Mouse (Mus musculus): ENCODE results near the gene Lyrm9.

- TF ChIP-seq POLR2A (IDR thresholded peaks at IDR 0.05; ENCODE audit: control insufficient read depth in 1 of 2, insufficient read depth in 1 of 2, low read depth in 1 of 2, low read length in 2 of 2, poor library complexity in 1 of 2) (no peak), GATA1 (IDR thresholded peaks at IDR 0.05; ENCODE audit: low read depth, low read length) (no peak), RCOR1 (IDR thresholded peaks at IDR 0.05; ENCODE audit: low read depth, low read length) (no peak), POLR2AphosphoS5 (IDR thresholded peaks at IDR 0.05; ENCODE audit: borderline replicate concordance, low read depth, low read length) (no peak), CTCF (IDR thresholded peaks at IDR 0.05 in 2 of 3, conservative IDR thresholded peaks at IDR 0.05 in 1 of 3; ENCODE audit: control insufficient read depth in 1 of 3, insufficient read depth in 1 of 3, low read depth in 2 of 3, low read length in 3 of 3, poor library complexity in 1 of 3, severe bottlenecking in 1 of 3) (no peak), TBP (IDR thresholded peaks at IDR 0.05; ENCODE audit: low read depth, low read length) (no peak), TAL1 (IDR thresholded peaks at IDR 0.05; ENCODE audit: low read length) (no peak), SIN3A (IDR thresholded peaks at IDR 0.05; ENCODE audit: low read length) (no peak), MXI1 (IDR thresholded peaks at IDR 0.05; ENCODE audit: low read depth, low read length) (no peak), E2F4 (IDR thresholded peaks at IDR 0.05; ENCODE audit: borderline replicate concordance, low read depth, low read length) (no peak), MAZ (IDR thresholded peaks at IDR 0.05; ENCODE audit: low read depth, low read length) (no peak)
These were observed 21.8 kb downstream of the Lyrm9 start for GRCm38 (mm10) chr11:78847884-78848848.
